12 mouse cellular contexts compared by ENCODE assay signal in genomic region chr9:32721081-32721480, GRCm38 (mm10).
DNase-seq lines count a peak whose midpoint lies in the region; ATAC-seq and TF ChIP-seq lines count a peak whose summit lies in the region.
"Had no signal": no experiment of that assay in that cellular context is flagged by ENCODE, and none has a peak within 500 bp of the region (broad histone marks: within the 10 kb centered on the region; RNA-seq: fewer than 3 reads in every experiment).

No protein-coding gene starts in this region.

- peaks cover 3% of the 10 kb centered on the region for H3K79me2 ChIP-seq in heart, adult 2 months (replicated peaks; ENCODE audit: control insufficient read depth, insufficient read depth, low read length)

- ATAC-seq in kidney, postnatal 0 days (replicated peaks; ENCODE audit: low FRiP score, low read depth), result peak; percentile 68

- no peak for TF ChIP-seq POLR2A in heart, adult 2 months (IDR thresholded peaks at IDR 0.05; ENCODE audit: insufficient read depth, low read depth, low read length)

- TF ChIP-seq CTCF in heart, adult 2 months (IDR thresholded peaks at IDR 0.05), result peak; percentile 27; the same call in 1 of the 2 replicates
- peak; percentile 43 for TF ChIP-seq CTCF in kidney, postnatal 0 days (IDR thresholded peaks at IDR 0.05; ENCODE audit: low read depth)

- H3K9ac ChIP-seq in heart, adult 2 months (ENCODE audit: low read depth, low read length), result no peak overlapping the region
- no peak overlapping the region for H3K9ac ChIP-seq in kidney, postnatal 0 days (ENCODE audit: low read depth, low read length)

- H3K4me2 ChIP-seq in kidney, postnatal 0 days (ENCODE audit: low read length), result 0 out of 2 replicates have a peak overlapping the region, but pooled peaks have one; percentile 3

- H3K4me3 ChIP-seq in heart, adult 2 months, result no peak overlapping the region; the same call in 1 of the 2 replicates
- H3K4me3 ChIP-seq in kidney, postnatal 0 days (replicated peaks; ENCODE audit: low read depth, low read length), result no peak overlapping the region
- peak overlapping the region; percentile 24 for H3K4me3 ChIP-seq in limb, embryonic 10.5 days

- H3K4me1 ChIP-seq in heart, adult 2 months (ENCODE audit: control insufficient read depth, insufficient read depth, low read length), result peaks cover 50% of the 10 kb centered on the region
- peaks cover 50% of the 10 kb centered on the region for H3K4me1 ChIP-seq in kidney, postnatal 0 days (replicated peaks; ENCODE audit: insufficient read depth, low read length)
- peaks cover 77% of the 10 kb centered on the region for H3K4me1 ChIP-seq in limb, embryonic 10.5 days

- peak overlapping the region; percentile 80 for H3K27ac ChIP-seq in heart, adult 2 months
- peak overlapping the region; percentile 25; the same call in 1 of the 2 replicates for H3K27ac ChIP-seq in kidney, postnatal 0 days
- H3K27ac ChIP-seq in limb, embryonic 10.5 days, result peak overlapping the region; percentile 88

- 27% methylated on average over 2 of the region's 2 CpGs for WGBS in heart, adult 2 months
- 26% methylated on average over 2 of the region's 2 CpGs for WGBS in kidney, postnatal 0 days
- WGBS in limb, embryonic 10.5 days, result 23% methylated on average over 2 of the region's 2 CpGs

- no peak for DNase-seq in heart, adult 2 months
- no peak for DNase-seq in heart, postnatal 14 days
- peak; percentile 68 for DNase-seq in kidney, postnatal 0 days (ENCODE audit: low spot score)
- no peak for DNase-seq in kidney, postnatal 36 days
- peak; percentile 50 for DNase-seq in embryo, embryonic 10.5 days (ENCODE audit: low spot score)
- DNase-seq in limb, embryonic 10.5 days (ENCODE audit: low spot score), result peak; percentile 54
- DNase-seq in cerebellum, adult 9-11 months, result no peak
- DNase-seq in cerebellum, postnatal 4 days (ENCODE audit: low spot score in 2 of 2), result no peak
- DNase-seq: adrenal gland, postnatal 10 days; cerebellum, adult 11 months; left cerebral cortex, postnatal 4 days had no signal

- peaks cover 59% of the 10 kb centered on the region for H3K36me3 ChIP-seq in heart, adult 2 months (ENCODE audit: control insufficient read depth, insufficient read depth, low read length)
- no peaks in the 10 kb centered on the region for H3K36me3 ChIP-seq in kidney, postnatal 0 days (ENCODE audit: insufficient read depth, low read length)
- H3K36me3 ChIP-seq in limb, embryonic 10.5 days, result no peaks in the 10 kb centered on the region

- no peaks in the 10 kb centered on the region for H3K9me3 ChIP-seq in kidney, postnatal 0 days (replicated peaks; ENCODE audit: low read length)
- no peaks in the 10 kb centered on the region for H3K9me3 ChIP-seq in limb, embryonic 10.5 days (replicated peaks)
- H3K9me3 ChIP-seq: megakaryocyte, embryonic 14.5 days had no signal

- H3K27me3 ChIP-seq in heart, adult 2 months (ENCODE audit: control insufficient read depth, insufficient read depth, low read length), result no peaks in the 10 kb centered on the region
- no peaks in the 10 kb centered on the region for H3K27me3 ChIP-seq in kidney, postnatal 0 days (ENCODE audit: insufficient read depth, low read length)
- H3K27me3 ChIP-seq in limb, embryonic 10.5 days (ENCODE audit: low read depth, poor library complexity, severe bottlenecking), result no peaks in the 10 kb centered on the region

- intact Hi-C loops in heart, adult 2 months (cut with DNase I), result no loop called here
- intact Hi-C loops in heart, postnatal 14 days (cut with DNase I), result loop anchor here (10.0 kb wide), 1 partner anchor 214 kb away; no protein-coding TSS in a partner anchor

- no peak for TF ChIP-seq EP300 in heart, adult 2 months (IDR thresholded peaks at IDR 0.05; ENCODE audit: insufficient read depth, low read depth, low read length)

Comparison
In these comparisons a context has a peak if more than half of its experiments do, and no peak if none do; other contexts are left out.
1. DNase-seq: peak in kidney, postnatal 0 days (single experiment), embryo, embryonic 10.5 days (single experiment) and limb, embryonic 10.5 days (single experiment); none in heart, adult 2 months (0 of 2), heart, postnatal 14 days (0 of 2), kidney, postnatal 36 days (0 of 2), cerebellum, adult 9-11 months (single experiment) and cerebellum, postnatal 4 days (0 of 2).
2. H3K27ac ChIP-seq: peak in every context shown above with its lines; median percentile 88 in limb, embryonic 10.5 days; 80 in heart, adult 2 months; 25 in kidney, postnatal 0 days.